Mouse (Mus musculus) forebrain, embryonic 16.5 days (tissue): ENCODE results near the gene Syt9. TPM values are rescaled to one million over a fixed set of nuclear protein-coding genes. Genes with fewer than 3 reads are reported as not detected.

Experiments
- ATAC-seq: fragments of 200-750 bp; cut with Nextera tagmentation; 2 replicates; pipeline ENCODE4 v1.8.0; 2017; ENCODE audit warnings: mild to moderate bottlenecking, moderate library complexity
- H3K27ac ChIP-seq: fragments of 300-500 bp; sonication (generic); 2 replicates; pipeline ENCODE4 v1.5.1; 2014; ENCODE audit warnings: low read length, control low read depth
- H3K27me3 ChIP-seq: fragments of 300-500 bp; sonication (generic); replicated peaks from 2 replicates; pipeline ENCODE4 v1.6.1; 2014; ENCODE audit warnings: low read length; ENCODE audit not compliant: control insufficient read depth, insufficient read depth
- H3K36me3 ChIP-seq: fragments of 300-500 bp; sonication (generic); 2 replicates; pipeline ENCODE4 v1.6.1; 2014; ENCODE audit not compliant: control insufficient read depth, insufficient read depth
- H3K4me1 ChIP-seq: fragments of 300-500 bp; sonication (generic); replicated peaks from 2 replicates; pipeline ENCODE4 v1.6.1; 2014; ENCODE audit warnings: low read length; ENCODE audit not compliant: control insufficient read depth, insufficient read depth
- H3K4me2 ChIP-seq: fragments of 300-500 bp; sonication (generic); 2 replicates; pipeline ENCODE4 v1.6.1; 2014; ENCODE audit warnings: mild to moderate bottlenecking, low read length, control low read depth
- H3K4me3 ChIP-seq: fragments of 300-500 bp; sonication (generic); replicated peaks from 2 replicates; pipeline ENCODE4 v1.5.1; 2014; ENCODE audit warnings: mild to moderate bottlenecking, low read length, control low read depth
- H3K9ac ChIP-seq: fragments of 300-500 bp; sonication (generic); replicated peaks from 2 replicates; pipeline ENCODE4 v1.6.1; 2014; ENCODE audit warnings: low read depth, low read length, control low read depth
- H3K9me3 ChIP-seq: fragments of 300-500 bp; sonication (generic); 2 replicates; pipeline ENCODE4 v1.6.1; 2016; ENCODE audit warnings: low read length; ENCODE audit not compliant: control insufficient read depth
- WGBS: fragments of 180-500 bp; shearing (Covaris S2); extraction: QIAGEN DNeasy Blood & Tissue Kit; methylation state at CpG from one replicate; pipeline ENCODE4 v1.1.7; 2014; 5-methylcytosine and 5-hydroxymethylcytosine counted together
- polyA plus RNA-seq: library from polyadenylated mRNA; unstranded; fragments of >200 nt; fragmentation: Nextera tagmentation; extraction: Ambion mirVana; gene quantifications from 2 replicates; pipeline ENCODE4 v1.2.1, GENCODE M21; 2015

The Syt9 gene
- polyA plus RNA-seq, 1 experiment from 2014 or later: 8.2 TPM

- Histone ChIP-seq H3K27me3 (no peaks in the 10 kb centered on the region), H3K9me3 (peaks cover 2% of the 10 kb centered on the region; the same call in 1 of the 2 replicates), H3K36me3 (no peaks in the 10 kb centered on the region), H3K27ac (no peak overlapping the region), H3K9ac (no peak overlapping the region), H3K4me1 (no peaks in the 10 kb centered on the region), H3K4me2 (no peak overlapping the region), H3K4me3 (no peak overlapping the region)
- 60% methylated on average over 2 of the region's 2 CpGs for WGBS
- no peak for ATAC-seq
These were observed 190.1 kb downstream of the Syt9 start for GRCm38 (mm10) chr7:107560675-107561074.

DNA sequence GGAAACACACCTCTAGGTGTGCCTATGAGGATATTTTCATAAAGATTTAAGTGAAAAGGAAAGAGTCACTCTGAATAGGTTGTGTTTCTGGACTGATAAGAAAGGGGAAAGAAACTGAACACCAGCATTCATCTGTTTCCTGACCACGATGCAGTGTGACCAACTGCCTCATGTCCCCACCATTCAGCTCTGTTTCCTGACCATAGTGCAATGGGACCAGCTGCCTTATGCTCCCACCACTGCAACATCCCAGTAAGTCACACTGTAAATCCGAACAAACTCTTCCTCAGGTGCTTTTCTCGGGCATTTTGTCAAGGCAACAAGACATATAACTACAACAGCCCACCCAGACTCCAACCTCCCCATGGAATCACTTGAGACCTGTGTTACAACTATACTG lies 191.1 kb downstream of the Syt9 start:
- Histone ChIP-seq H3K27me3 (no peaks in the 10 kb centered on the region), H3K27ac (no peak overlapping the region), H3K4me1 (no peaks in the 10 kb centered on the region), H3K4me3 (no peak overlapping the region), H3K36me3 (no peaks in the 10 kb centered on the region), H3K9ac (no peak overlapping the region), H3K4me2 (no peak overlapping the region), H3K9me3 (peaks cover 4% of the 10 kb centered on the region; the same call in 1 of the 2 replicates)
- no peak for ATAC-seq
- WGBS: 75% methylated on average over 3 of the region's 3 CpGs

DNA sequence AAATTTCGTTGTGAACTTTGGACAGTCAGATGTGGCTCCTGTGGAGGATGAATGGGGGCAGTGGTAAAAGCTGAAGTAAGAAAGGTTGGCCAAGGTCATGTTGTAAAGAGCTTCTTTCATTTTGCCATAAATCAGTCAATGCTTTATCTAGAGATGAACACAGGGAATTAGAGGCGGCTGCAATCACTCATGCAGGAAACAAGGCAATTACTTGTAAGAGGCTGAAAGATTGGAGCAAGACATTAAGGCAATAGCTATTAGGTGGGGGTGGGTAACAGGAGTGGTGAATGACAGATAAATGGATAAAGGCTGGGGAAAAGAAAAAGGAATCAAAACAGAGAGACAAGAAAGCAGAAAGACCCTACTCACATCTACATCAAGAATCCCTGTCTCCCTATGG lies 193.2 kb downstream of the Syt9 start:
- Histone ChIP-seq H3K27me3 (no peaks in the 10 kb centered on the region), H3K9me3 (peaks cover 4% of the 10 kb centered on the region; the same call in 1 of the 2 replicates), H3K4me3 (no peak overlapping the region), H3K4me1 (no peaks in the 10 kb centered on the region), H3K27ac (no peak overlapping the region), H3K9ac (no peak overlapping the region), H3K36me3 (no peaks in the 10 kb centered on the region), H3K4me2 (no peak overlapping the region)
- no peak for ATAC-seq
- WGBS: 30% methylated on average over 2 of the region's 2 CpGs

DNA sequence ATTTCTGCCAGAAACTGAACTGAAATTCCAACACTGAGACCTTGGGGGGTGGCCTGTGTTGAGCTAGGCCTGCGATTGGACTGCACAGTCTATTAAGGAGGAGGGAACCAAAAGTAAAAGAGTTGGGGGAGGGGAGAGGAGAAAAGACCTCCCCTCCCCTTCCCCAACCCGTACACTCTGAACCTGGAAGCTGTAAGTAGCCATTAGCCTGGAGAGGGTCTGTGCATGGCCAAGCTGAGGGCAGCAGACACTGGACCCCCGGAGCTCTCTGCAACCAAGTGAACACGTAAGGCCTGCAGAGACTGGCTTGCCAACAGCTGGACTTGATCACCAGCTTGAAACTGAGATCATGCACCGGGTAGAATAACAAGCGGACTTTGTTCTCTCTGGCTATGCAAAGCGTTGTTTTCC lies 196.7 kb downstream of the Syt9 start, which contains the start of gene Olfml1:
Olfml1 (plus strand) TSS at position 186 of the 411 bp plus-strand sequence.
- 0 out of 2 replicates have a peak, but pooled peaks have one; percentile 33 for ATAC-seq
- H3K4me2 ChIP-seq: no peak within 1 kb of the TSS
- no peak within 1 kb of the TSS for H3K4me3 ChIP-seq
- WGBS: 60% methylated on average over 7 of the region's 7 CpGs
- peaks cover 4% of the 10 kb centered on the region; the same call in 1 of the 2 replicates for H3K9me3 ChIP-seq
- H3K4me1 ChIP-seq: no peaks in the 10 kb centered on the region
- no peaks in the 10 kb centered on the region for H3K27me3 ChIP-seq
- no peak within 1 kb of the TSS for H3K27ac ChIP-seq
- H3K36me3 ChIP-seq: no peaks in the 10 kb centered on the region
- H3K9ac ChIP-seq: no peak within 1 kb of the TSS

DNA sequence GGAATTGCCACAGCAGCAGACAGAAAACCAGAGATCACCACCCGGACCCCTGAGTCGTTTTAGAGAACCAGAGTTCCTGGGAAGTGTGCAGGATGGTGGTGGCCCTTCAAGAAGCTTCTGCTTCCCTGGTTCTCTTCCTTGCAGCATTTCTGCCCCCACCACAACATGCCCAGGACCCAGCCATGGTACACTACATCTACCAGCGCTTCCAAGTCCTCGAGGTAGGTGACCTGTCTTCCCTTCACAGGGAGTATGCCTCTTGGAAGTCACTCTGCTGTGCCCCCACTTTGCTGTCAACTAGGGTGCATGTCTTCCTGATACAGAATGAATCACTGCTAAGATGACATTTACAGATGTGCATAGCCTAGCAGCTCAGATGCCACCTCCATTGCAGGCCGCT lies 197.1 kb downstream of the Syt9 start:
- Histone ChIP-seq H3K9ac (no peak overlapping the region), H3K4me1 (no peaks in the 10 kb centered on the region), H3K27me3 (no peaks in the 10 kb centered on the region), H3K4me2 (no peak overlapping the region), H3K36me3 (no peaks in the 10 kb centered on the region), H3K9me3 (peaks cover 4% of the 10 kb centered on the region; the same call in 1 of the 2 replicates), H3K4me3 (no peak overlapping the region), H3K27ac (no peak overlapping the region)
- no peak for ATAC-seq
- 81% methylated on average over 5 of the region's 5 CpGs for WGBS

DNA sequence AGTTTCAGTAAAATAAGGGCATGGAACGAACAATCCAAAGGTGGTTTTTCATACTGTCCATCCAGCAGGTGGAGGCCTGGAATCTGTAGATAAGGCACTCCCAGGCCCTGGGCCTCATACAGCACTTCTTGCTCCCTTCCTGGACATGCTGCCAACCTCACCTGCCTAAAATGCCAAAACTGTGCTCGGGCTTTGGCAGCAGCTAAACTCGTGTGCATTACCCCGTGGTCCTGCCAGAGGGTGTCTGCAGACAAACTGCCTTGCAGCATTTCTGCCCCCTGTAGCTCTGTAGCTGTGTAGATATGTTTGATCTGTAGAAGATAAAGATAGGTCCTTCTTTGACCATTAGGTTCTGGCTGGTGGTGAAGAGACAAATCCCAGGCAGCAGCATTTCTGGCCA lies 198.4 kb downstream of the Syt9 start:
- Histone ChIP-seq H3K9ac (no peak overlapping the region), H3K27ac (no peak overlapping the region), H3K36me3 (no peaks in the 10 kb centered on the region), H3K27me3 (no peaks in the 10 kb centered on the region), H3K4me1 (no peaks in the 10 kb centered on the region), H3K9me3 (peaks cover 4% of the 10 kb centered on the region; the same call in 1 of the 2 replicates), H3K4me2 (no peak overlapping the region), H3K4me3 (no peak overlapping the region)
- ATAC-seq: no peak
- 87% methylated on average over 4 of the region's 4 CpGs for WGBS

GRCm38 (mm10) chr7:107573856-107574255 lies 203.3 kb downstream of the Syt9 start:
- Histone ChIP-seq H3K27me3 (no peaks in the 10 kb centered on the region), H3K4me3 (no peak overlapping the region), H3K9ac (no peak overlapping the region), H3K9me3 (no peaks in the 10 kb centered on the region), H3K36me3 (no peaks in the 10 kb centered on the region), H3K4me2 (no peak overlapping the region), H3K4me1 (no peaks in the 10 kb centered on the region), H3K27ac (no peak overlapping the region)
- 71% methylated on average over 2 of the region's 2 CpGs for WGBS
- ATAC-seq: no peak

GRCm38 (mm10) chr7:107574276-107574675 lies 203.7 kb downstream of the Syt9 start:
- Histone ChIP-seq H3K27me3 (no peaks in the 10 kb centered on the region), H3K9ac (no peak overlapping the region), H3K4me1 (no peaks in the 10 kb centered on the region), H3K4me2 (no peak overlapping the region), H3K36me3 (no peaks in the 10 kb centered on the region), H3K9me3 (no peaks in the 10 kb centered on the region), H3K27ac (no peak overlapping the region), H3K4me3 (no peak overlapping the region)
- ATAC-seq: no peak
- WGBS: 67% methylated on average over 3 of the region's 3 CpGs

DNA sequence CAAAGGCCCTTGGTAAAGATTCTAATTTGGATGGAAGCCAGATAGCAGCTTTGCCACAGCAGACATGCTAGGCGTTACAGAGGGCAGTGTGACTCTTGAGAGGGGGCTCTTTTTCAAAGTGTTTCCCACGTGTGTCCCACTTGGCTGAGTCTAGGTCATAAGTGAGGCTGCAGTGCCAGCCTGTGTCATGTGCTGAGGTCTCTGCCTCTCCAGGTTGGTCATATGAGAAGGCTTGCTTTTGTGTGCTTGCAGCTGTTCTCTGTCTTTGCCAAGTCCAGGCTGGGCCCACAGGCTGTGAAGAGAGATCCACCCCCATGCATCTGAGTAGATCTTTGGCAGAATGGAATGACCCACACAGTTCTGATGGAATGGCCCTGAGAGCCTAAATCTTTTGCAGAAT lies 222.1 kb downstream of the Syt9 start:
- H3K4me3 ChIP-seq: no peak overlapping the region
- no peak overlapping the region for H3K9ac ChIP-seq
- no peak overlapping the region for H3K4me2 ChIP-seq
- no peak overlapping the region for H3K27ac ChIP-seq
- no peak for ATAC-seq
- H3K36me3 ChIP-seq: no peaks in the 10 kb centered on the region
- whole genome bisulfite sequencing: 6% methylated on average over 2 of the region's 2 CpGs
- H3K4me1 ChIP-seq: peaks cover 8% of the 10 kb centered on the region
- H3K9me3 ChIP-seq: no peaks in the 10 kb centered on the region
- 0 out of 2 replicates have a peak, but pooled peaks cover 4% of the 10 kb centered on the region for H3K27me3 ChIP-seq

- no peak for ATAC-seq
- Histone ChIP-seq H3K9ac (no peak overlapping the region), H3K36me3 (no peaks in the 10 kb centered on the region), H3K27me3 (0 out of 2 replicates have a peak, but pooled peaks cover 4% of the 10 kb centered on the region), H3K27ac (no peak overlapping the region), H3K4me2 (no peak overlapping the region; the same call in 1 of the 2 replicates), H3K4me3 (no peak overlapping the region), H3K9me3 (no peaks in the 10 kb centered on the region), H3K4me1 (peaks cover 8% of the 10 kb centered on the region)
- WGBS: 32% methylated on average over 7 of the region's 7 CpGs
These were observed 223.4 kb downstream of the Syt9 start for GRCm38 (mm10) chr7:107593904-107594303.
